Mouse (Mus musculus) heart, postnatal 0 days (tissue): Measurements from ENCODE around the gene Cd34. TPM values are rescaled to one million over a fixed set of nuclear protein-coding genes. Genes with fewer than 3 reads are reported as not detected.

Source experiments
- ATAC-seq: fragments of 200-750 bp; cut with Nextera tagmentation; 2 replicates; pipeline ENCODE4 v1.8.0; 2017; ENCODE audit warnings: low read depth, moderate number of reproducible peaks, moderate library complexity; ENCODE audit not compliant: insufficient read depth
- DNase-seq: peaks from one replicate; pipeline ENCODE4 v3.0.0-alpha.2; 2016; ENCODE audit warnings: low spot score
- H3K27ac ChIP-seq: fragments of 300-500 bp; sonication (generic); 2 replicates; pipeline ENCODE4 v1.5.1; 2014; ENCODE audit warnings: low read depth, mild to moderate bottlenecking
- H3K27me3 ChIP-seq: fragments of 300-500 bp; sonication (generic); 2 replicates; pipeline ENCODE4 v1.6.1; 2014; ENCODE audit warnings: low read length, mixed read lengths; ENCODE audit not compliant: control insufficient read depth, insufficient read depth
- H3K36me3 ChIP-seq: fragments of 300-500 bp; sonication (generic); replicated peaks from 2 replicates; pipeline ENCODE4 v1.6.1; 2014; ENCODE audit warnings: low read length, mixed read lengths; ENCODE audit not compliant: control insufficient read depth, insufficient read depth
- H3K4me1 ChIP-seq: fragments of 300-500 bp; sonication (generic); 2 replicates; pipeline ENCODE4 v1.6.1; 2014; ENCODE audit warnings: antibody characterized with exemption; ENCODE audit not compliant: control insufficient read depth, insufficient read depth
- H3K4me2 ChIP-seq: fragments of 300-500 bp; sonication (generic); 2 replicates; pipeline ENCODE4 v1.6.1; 2014; ENCODE audit warnings: low read depth, mild to moderate bottlenecking, low read length, moderate library complexity
- H3K4me3 ChIP-seq: fragments of 300-500 bp; sonication (generic); 2 replicates; pipeline ENCODE4 v1.5.1; 2014; ENCODE audit warnings: low read depth, low read length
- H3K9ac ChIP-seq: fragments of 300-500 bp; sonication (generic); replicated peaks from 2 replicates; pipeline ENCODE4 v1.6.1; 2014; ENCODE audit warnings: low read depth, low read length, mixed read lengths
- H3K9me3 ChIP-seq: fragments of 300-500 bp; sonication (generic); replicated peaks from 2 replicates; pipeline ENCODE4 v1.6.1; 2016; ENCODE audit warnings: low read length; ENCODE audit not compliant: control insufficient read depth
- CTCF ChIP-seq: IDR thresholded peaks from 2 replicates; pipeline ENCODE4 v1.5.1; 2016; ENCODE audit warnings: antibody characterized with exemption, control low read depth, low read depth
- EP300 ChIP-seq: IDR thresholded peaks from 2 replicates; pipeline ENCODE4 v1.6.1; 2016; ENCODE audit warnings: antibody characterized with exemption, low read depth
- WGBS: fragments of 180-500 bp; shearing (Covaris S2); extraction: QIAGEN DNeasy Blood & Tissue Kit; methylation state at CpG from one replicate; pipeline ENCODE4 v1.1.7; 2014; 5-methylcytosine and 5-hydroxymethylcytosine counted together
- polyA plus RNA-seq: library from polyadenylated mRNA; unstranded; fragments of >200 nt; fragmentation: Nextera tagmentation; extraction: Ambion mirVana; gene quantifications from 2 replicates; pipeline ENCODE4 v1.2.1, GENCODE M21; 2015
- total RNA-seq: library from RNA; depleted of rRNA; stranded (reverse); fragments of >200 nt; gene quantifications from 2 replicates; pipeline ENCODE4 v1.2.3, GENCODE M21; 2014; ENCODE audit warnings: low replicate concordance

Gene Cd34
- total and polyA plus RNA-seq, 2 experiments from 2014 or later: 128 to 173 TPM

GRCm38 (mm10) chr1:194950913-194951312 is 12.3 kb downstream of the Cd34 start:
- 30% methylated on average over 2 of the region's 2 CpGs for WGBS
- peak; percentile 56 for DNase-seq
- Histone ChIP-seq H3K9ac (no peak overlapping the region), H3K4me2 (no peak overlapping the region), H3K27ac (no peak overlapping the region), H3K9me3 (no peaks in the 10 kb centered on the region), H3K27me3 (no peaks in the 10 kb centered on the region), H3K4me3 (no peak overlapping the region), H3K36me3 (no peaks in the 10 kb centered on the region; the same call in none of the 2 replicates), H3K4me1 (no peaks in the 10 kb centered on the region)
- ATAC-seq: no peak
- TF ChIP-seq CTCF (peak; percentile 55), EP300 (no peak)

DNA sequence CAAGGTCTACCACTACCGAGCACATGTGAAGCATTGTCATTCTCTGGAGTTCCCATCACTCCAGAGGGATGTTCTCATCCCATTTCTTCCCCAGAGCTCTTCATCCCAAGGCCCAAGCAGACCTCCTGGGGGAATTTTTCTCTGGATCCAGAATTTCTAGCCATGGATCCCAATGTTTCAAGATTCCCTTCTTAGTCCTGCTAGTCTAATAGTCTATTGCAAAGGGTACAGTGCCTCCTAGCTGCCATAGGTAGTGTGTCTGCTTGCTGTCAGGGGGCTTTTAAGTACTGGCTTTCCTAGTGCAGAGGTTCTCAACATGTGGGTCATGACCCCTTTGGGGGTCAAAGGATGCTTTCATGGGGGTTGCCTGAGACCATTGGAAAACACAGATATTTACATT is 14.3 kb downstream of the Cd34 start:
- H3K4me2 ChIP-seq: no peak overlapping the region
- H3K9me3 ChIP-seq: no peaks in the 10 kb centered on the region
- no peaks in the 10 kb centered on the region for H3K27me3 ChIP-seq
- ATAC-seq (no peak), DNase-seq (no peak)
- H3K9ac ChIP-seq: no peak overlapping the region
- no peak overlapping the region for H3K27ac ChIP-seq
- no peaks in the 10 kb centered on the region for H3K4me1 ChIP-seq
- no peaks in the 10 kb centered on the region; the same call in 1 of the 2 replicates for H3K36me3 ChIP-seq
- H3K4me3 ChIP-seq: no peak overlapping the region
- TF ChIP-seq EP300 (no peak), CTCF (peak; percentile 48)
- 61% methylated on average over 1 of the region's 1 CpGs for WGBS

DNA sequence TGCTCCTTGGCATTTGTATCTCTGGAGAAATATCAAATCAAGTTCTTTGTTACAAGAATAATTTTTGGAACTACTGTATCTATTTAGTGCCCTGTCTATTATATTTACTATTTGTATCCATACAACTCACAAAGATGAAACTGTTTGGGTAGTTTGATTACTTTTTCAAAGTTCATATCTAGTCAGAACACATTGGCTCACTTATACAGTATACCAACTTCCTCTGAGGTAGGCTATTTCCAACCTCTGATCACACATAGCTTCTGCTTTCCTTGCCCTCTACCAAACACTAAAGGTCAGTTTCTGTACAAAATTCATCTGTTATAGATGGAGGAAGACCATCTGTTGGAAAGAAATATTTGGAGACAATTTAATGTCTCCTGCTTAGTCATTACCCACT is 16.1 kb downstream of the Cd34 start:
- Histone ChIP-seq H3K4me2 (no peak overlapping the region), H3K27ac (no peak overlapping the region), H3K4me1 (no peaks in the 10 kb centered on the region), H3K9me3 (no peaks in the 10 kb centered on the region), H3K36me3 (peaks cover 10% of the 10 kb centered on the region), H3K4me3 (no peak overlapping the region), H3K27me3 (no peaks in the 10 kb centered on the region), H3K9ac (no peak overlapping the region)
- TF ChIP-seq EP300: no peak
- TF ChIP-seq CTCF: no peak
- ATAC-seq: no peak
- DNase-seq: no peak

DNA sequence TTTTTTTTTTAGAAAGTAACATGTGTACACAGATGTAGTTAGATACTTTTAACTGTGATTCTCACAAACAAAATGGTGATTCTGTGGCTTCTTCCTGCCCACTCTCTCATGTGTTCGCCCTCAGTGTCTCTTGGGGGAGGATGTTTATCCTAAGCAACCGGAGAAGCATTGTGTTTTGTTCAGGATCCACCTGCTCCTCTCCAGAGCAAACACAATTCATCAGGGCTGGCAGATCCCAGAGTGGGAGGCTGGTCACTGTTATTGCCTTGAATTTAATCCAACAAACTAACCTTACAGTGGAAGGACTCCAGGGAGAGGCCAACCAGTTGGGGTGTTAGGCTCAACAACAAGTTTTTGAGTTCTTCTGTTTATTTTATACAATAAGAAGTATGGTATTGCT is 17.1 kb downstream of the Cd34 start:
- no peaks in the 10 kb centered on the region for H3K9me3 ChIP-seq
- peaks cover 10% of the 10 kb centered on the region for H3K36me3 ChIP-seq
- no peak overlapping the region for H3K27ac ChIP-seq
- WGBS: 44% methylated on average over 2 of the region's 2 CpGs
- no peaks in the 10 kb centered on the region for H3K27me3 ChIP-seq
- TF ChIP-seq CTCF (no peak), EP300 (no peak)
- H3K4me3 ChIP-seq: no peak overlapping the region
- no peak overlapping the region for H3K4me2 ChIP-seq
- no peak overlapping the region for H3K9ac ChIP-seq
- ATAC-seq: no peak
- DNase-seq: no peak
- no peaks in the 10 kb centered on the region for H3K4me1 ChIP-seq

- Histone ChIP-seq H3K27ac (no peak overlapping the region), H3K9ac (no peak overlapping the region), H3K27me3 (no peaks in the 10 kb centered on the region), H3K36me3 (peaks cover 10% of the 10 kb centered on the region), H3K4me2 (no peak overlapping the region), H3K4me3 (no peak overlapping the region), H3K9me3 (no peaks in the 10 kb centered on the region), H3K4me1 (no peaks in the 10 kb centered on the region)
- 50% methylated on average over 2 of the region's 2 CpGs for WGBS
- DNase-seq (no peak), ATAC-seq (no peak)
- TF ChIP-seq EP300 (no peak), CTCF (no peak)
Measured at GRCm38 (mm10) chr1:194957021-194957420, 18.4 kb downstream of the Cd34 start.

DNA sequence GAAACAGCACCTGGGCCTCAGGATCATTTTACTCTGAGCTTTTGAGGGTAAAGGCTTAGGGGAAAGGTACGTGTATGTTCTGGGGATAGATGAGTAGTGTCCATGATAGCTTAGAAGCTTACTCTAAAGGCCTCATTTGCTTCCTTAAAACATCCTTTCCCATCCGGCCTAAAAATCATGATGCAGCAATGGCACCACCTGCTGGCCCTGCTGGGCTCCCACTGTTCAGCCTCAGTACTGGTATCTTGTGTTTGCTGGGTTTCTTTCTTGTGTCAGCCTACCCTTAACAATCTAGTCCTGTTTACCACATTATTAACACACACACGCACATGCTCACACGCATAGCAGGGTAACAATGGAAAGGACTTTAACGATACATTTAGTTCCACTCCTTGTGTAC is 23.6 kb downstream of the Cd34 start:
- H3K4me3 ChIP-seq: no peak overlapping the region
- H3K27ac ChIP-seq: no peak overlapping the region
- TF ChIP-seq CTCF: peak; percentile 87
- TF ChIP-seq EP300: no peak
- no peak overlapping the region for H3K4me2 ChIP-seq
- H3K36me3 ChIP-seq: peaks cover 10% of the 10 kb centered on the region
- ATAC-seq (peak; percentile 53), DNase-seq (peak; percentile 65)
- H3K9me3 ChIP-seq: no peaks in the 10 kb centered on the region
- WGBS: 30% methylated on average over 5 of the region's 5 CpGs
- no peaks in the 10 kb centered on the region for H3K4me1 ChIP-seq
- H3K9ac ChIP-seq: no peak overlapping the region
- no peaks in the 10 kb centered on the region for H3K27me3 ChIP-seq
